Comparison of ENCODE assay signal across 10 mouse cellular contexts in the genomic region with DNA sequence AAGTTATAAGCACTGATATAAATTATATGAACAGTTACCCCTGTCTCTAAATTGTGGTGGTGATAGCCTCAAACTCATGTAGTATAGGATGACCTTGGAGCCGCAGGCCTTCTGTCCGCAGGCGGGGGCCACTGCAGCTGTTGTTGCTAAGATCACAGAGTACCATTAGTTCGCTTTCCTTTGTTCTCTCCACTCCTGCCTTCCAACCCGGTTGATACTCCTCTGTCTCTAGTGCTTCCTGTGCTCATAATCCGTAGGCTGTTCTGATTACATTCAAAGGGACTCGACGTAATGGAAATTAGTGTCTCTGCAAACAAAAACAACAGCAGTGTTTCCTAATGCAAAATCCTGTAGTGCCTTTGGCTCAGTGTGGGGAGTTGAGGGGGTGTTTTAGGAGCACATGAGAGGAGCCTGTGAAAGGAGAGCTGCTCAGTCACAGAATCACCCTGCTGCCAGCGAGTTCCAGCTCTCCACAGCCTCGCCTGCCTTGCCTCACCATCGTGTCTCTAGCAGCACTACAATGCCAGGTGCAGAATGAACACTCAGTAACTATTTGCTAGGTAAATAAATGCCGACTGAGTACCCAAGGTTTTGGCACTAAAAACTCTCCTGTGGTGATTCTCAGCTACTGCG. TPM values are rescaled to one million over a fixed set of nuclear protein-coding genes. Genes with fewer than 3 reads are reported as not detected.
DNase-seq lines count a peak whose midpoint lies in the region; ATAC-seq and TF ChIP-seq lines count a peak whose summit lies in the region.
"Had no signal": no experiment of that assay in that cellular context is flagged by ENCODE, and none has a peak within 500 bp of the region (broad histone marks: within the 10 kb centered on the region; RNA-seq: fewer than 3 reads in every experiment).

No protein-coding gene starts in this region.

- no peak for TF ChIP-seq POLR2A in cortical plate, adult 2 months (IDR thresholded peaks at IDR 0.05; ENCODE audit: extremely low read depth, insufficient read depth, low read length)

- ATAC-seq in erythroid progenitor cell, adult 5-6 weeks (replicated peaks; ENCODE audit: low FRiP score, poor library complexity, severe bottlenecking) = no peak
- no peak for ATAC-seq in granulocyte monocyte progenitor cell, adult 5-6 weeks (replicated peaks; ENCODE audit: poor library complexity, severe bottlenecking)

- peak; percentile 9 for DNase-seq in kidney, adult 9 months
- DNase-seq in kidney, postnatal 14 days = no peak
- peak; percentile 8 for DNase-seq in heart, postnatal 4 days
- DNase-seq in lung, postnatal 4 days = peak; percentile 17 to 47
- DNase-seq in adrenal gland, postnatal 4 days (ENCODE audit: low spot score in 2 of 2) = no peak

- no peaks in the 10 kb centered on the region; the same call in 1 of the 2 replicates for H3K4me1 ChIP-seq in cortical plate, adult 2 months (ENCODE audit: control insufficient read depth, insufficient read depth, low read length)
- H3K4me1 ChIP-seq: liver, embryonic 15.5 days had no signal

- no peak overlapping the region for H3K4me3 ChIP-seq in cortical plate, adult 2 months (ENCODE audit: insufficient read depth, low read length)
- H3K4me3 ChIP-seq: forebrain, embryonic 12.5 days; liver, embryonic 15.5 days had no signal

- TF ChIP-seq CTCF in cortical plate, adult 2 months (IDR thresholded peaks at IDR 0.05; ENCODE audit: extremely low read depth, insufficient read depth, low read length) = no peak

- H3K27ac ChIP-seq in cortical plate, adult 2 months (ENCODE audit: insufficient read depth, low read length) = 0 out of 2 replicates have a peak overlapping the region, but pooled peaks have one; percentile 17
- H3K27ac ChIP-seq: forebrain, embryonic 12.5 days; liver, embryonic 15.5 days had no signal

RNA-seq across cellular contexts. Expression of a gene that starts 53.9 kb away (rescaled TPM):
- 2.6 and 2.8 TPM in 2 replicates for polyA plus RNA-seq in cortical plate, adult 2 months (2012; rRNA removed)
- 10 to 100 TPM; 13.1 to 15.0 TPM for total RNA-seq in heart, postnatal 4 days (2021)
- 10 to 100 TPM; 34.1 to 39.3 TPM for total RNA-seq in adrenal gland, postnatal 4 days (2021)
- total RNA-seq in erythroid progenitor cell, adult 5-6 weeks (2015; ENCODE audit: low replicate concordance) = 2.9 and 3.8 TPM in 2 replicates
- total RNA-seq in erythroid progenitor cell, adult 5-6 weeks (2017; ENCODE audit: low replicate concordance) = 2.8 and 5.4 TPM in 2 replicates
- total RNA-seq in granulocyte monocyte progenitor cell, adult 5-6 weeks (2014; fragmentation: Nextera tagmentation) = 3.0 and 3.1 TPM in 2 replicates
- 3.1 and 5.9 TPM in 2 replicates for total RNA-seq in granulocyte monocyte progenitor cell, adult 5-6 weeks (2017)

Comparison
In these comparisons a context has a peak if more than half of its experiments do, and no peak if none do; other contexts are left out.
1. DNase-seq: peak in kidney, adult 9 months (single experiment), heart, postnatal 4 days (single experiment) and lung, postnatal 4 days (2 of 2); none in kidney, postnatal 14 days (single experiment) and adrenal gland, postnatal 4 days (0 of 2).